Mouse (Mus musculus) layer of hippocampus, postnatal 14 days (tissue): Measurements from ENCODE around the gene Gm49361. TPM values are rescaled to one million over a fixed set of nuclear protein-coding genes. Genes with fewer than 3 reads are reported as not detected.
"Not testable (repeated sequence)": the region's sequence is repeated elsewhere in the genome, so short reads cannot be mapped to it uniquely, and the experiment has no call there.

ENCODE experiments used
- DNase-seq, 2 experiments: peaks; one replicate each; pipeline ENCODE4 v3.0.0; 2021 to 2022; ENCODE audit warnings: low spot score in 2 of 2, mixed read lengths in 1 of 2
- long read RNA-seq, 2 experiments: library from polyadenylated mRNA; stranded (forward); transcript quantifications; one replicate each; pipeline ENCODE4 v2.0.0; 2021
- total RNA-seq, 2 experiments: library from RNA; stranded (reverse); gene quantifications; 2 replicates each; pipeline ENCODE4 v1.2.3; 2021

Gm49361 gene
- total RNA-seq: not detected
- long read RNA-seq, experiment 1, partial matches to known transcripts: 1 of 7 reads
- long read RNA-seq, experiment 1, other reads (novel, unspliced or antisense): 6 of 7 reads
- long read RNA-seq, experiment 2, partial matches to known transcripts: 0 of 1 reads
- long read RNA-seq, experiment 2, other reads (novel, unspliced or antisense): 1 of 1 reads

- peak; percentile 80 to 83 for DNase-seq
These were observed at the start of gene Gm49361 for GRCm38 (mm10) chr14:57746001-57746771. TSS of gene Gm49361 (minus strand) at chr14:57746103.

GRCm38 (mm10) chr14:57791171-57791570, 45.3 kb upstream of the Gm49361 start:
- DNase-seq: no peak

GRCm38 (mm10) chr14:57789759-57790158, 43.9 kb upstream of the Gm49361 start:
- no peak for DNase-seq

GRCm38 (mm10) chr14:57789311-57789710, 43.4 kb upstream of the Gm49361 start:
- DNase-seq: no peak

GRCm38 (mm10) chr14:57787406-57787805, 41.5 kb upstream of the Gm49361 start:
- no peak for DNase-seq

GRCm38 (mm10) chr14:57772157-57772815, 26.4 kb upstream of the Gm49361 start:
- no peak for DNase-seq

GRCm38 (mm10) chr14:57769102-57769501, 23.2 kb upstream of the Gm49361 start:
- no peak for DNase-seq

GRCm38 (mm10) chr14:57760447-57761412, 14.8 kb upstream of the Gm49361 start:
- DNase-seq: no peak

GRCm38 (mm10) chr14:57758237-57758636, 12.3 kb upstream of the Gm49361 start, which contains the start of gene Lats2:
TSS of gene Lats2 (minus strand) at chr14:57758388.
- DNase-seq: no peak

- no peak for DNase-seq
These were observed 10.2 kb upstream of the Gm49361 start for GRCm38 (mm10) chr14:57756094-57756493.

- DNase-seq: no peak
These were observed 9.8 kb upstream of the Gm49361 start for GRCm38 (mm10) chr14:57755661-57756060.

- DNase-seq: no peak
These were observed 7.6 kb upstream of the Gm49361 start for GRCm38 (mm10) chr14:57753351-57753992.

- DNase-seq: not testable (repeated sequence)
These were observed 5.1 kb upstream of the Gm49361 start for GRCm38 (mm10) chr14:57751006-57751405.

GRCm38 (mm10) chr14:57749501-57749900, 3.6 kb upstream of the Gm49361 start:
- DNase-seq: no peak

- peak in 1 of 2 experiments; percentile 40 for DNase-seq
These were observed 473 bp downstream of the Gm49361 start for GRCm38 (mm10) chr14:57745291-57745969.

- DNase-seq: no peak
These were observed 1.4 kb downstream of the Gm49361 start for GRCm38 (mm10) chr14:57744547-57744946.

- no peak for DNase-seq
These were observed 5.3 kb downstream of the Gm49361 start for GRCm38 (mm10) chr14:57740651-57741050.

- DNase-seq: no peak
These were observed 8.8 kb downstream of the Gm49361 start for GRCm38 (mm10) chr14:57737089-57737488.

- no peak for DNase-seq
These were observed 9.8 kb downstream of the Gm49361 start for GRCm38 (mm10) chr14:57736141-57736540.
